Mouse (Mus musculus) E14TG2a.4 (cell line): ENCODE measurements around the gene Atl1.

Source experiments
- CTCF ChIP-seq: conservative IDR thresholded peaks from 2 replicates; pipeline ENCODE4 v1.5.1; 2014; ENCODE audit warnings: low read length
- NANOG ChIP-seq: IDR thresholded peaks from 2 replicates; pipeline ENCODE4 v1.6.1; 2014; ENCODE audit warnings: borderline replicate concordance, low read length, mixed read lengths
- POU5F1 ChIP-seq: IDR thresholded peaks from 2 replicates; pipeline ENCODE4 v1.6.1; 2014; ENCODE audit warnings: low read length, borderline replicate concordance

- TF ChIP-seq CTCF (no peak), NANOG (no peak), POU5F1 (no peak)
Measured at GRCm38 (mm10) chr12:69891721-69892120, 693 bp upstream of the Atl1 start.
